Mouse (Mus musculus) heart, postnatal 10 days (tissue): ENCODE data around the gene Dcbld1. TPM values are rescaled to one million over a fixed set of nuclear protein-coding genes. Genes with fewer than 3 reads are reported as not detected.
"Not testable (repeated sequence)": the region's sequence is repeated elsewhere in the genome, so short reads cannot be mapped to it uniquely, and the experiment has no call there.

Source experiments
- DNase-seq, 2 experiments: peaks; one replicate each; pipeline ENCODE4 v3.0.0; 2021
- intact Hi-C: fragments of 180-260 bp; cut with DNase I; formaldehyde crosslinking; loops from one replicate; pipeline ENCODE4 v1.15.1; 2025
- total RNA-seq, 2 experiments: library from RNA; stranded (reverse); gene quantifications; 2 replicates each; pipeline ENCODE4 v1.2.3; 2021

The Dcbld1 gene
- total RNA-seq, 2 experiments from 2014 or later, result 8.6 TPM

GRCm38 (mm10) chr10:52258180-52258948, 24.9 kb downstream of the Dcbld1 start:
- DNase-seq, result no peak
- intact Hi-C loops, result no loop called here

GRCm38 (mm10) chr10:52260209-52260608, 26.8 kb downstream of the Dcbld1 start:
- intact Hi-C loops, result no loop called here
- no peak for DNase-seq

GRCm38 (mm10) chr10:52264162-52264561, 30.7 kb downstream of the Dcbld1 start:
- intact Hi-C loops, result no loop called here
- DNase-seq, result no peak

- DNase-seq, result no peak
- intact Hi-C loops, result no loop called here
These were observed 35.5 kb downstream of the Dcbld1 start for GRCm38 (mm10) chr10:52268879-52269278.

GRCm38 (mm10) chr10:52271385-52271784, 38.0 kb downstream of the Dcbld1 start:
- intact Hi-C loops, result no loop called here
- DNase-seq, result no peak

- DNase-seq, result no peak
- intact Hi-C loops, result no loop called here
These were observed 39.6 kb downstream of the Dcbld1 start for GRCm38 (mm10) chr10:52273012-52273411.

GRCm38 (mm10) chr10:52274001-52274909, 40.8 kb downstream of the Dcbld1 start:
- intact Hi-C loops, result no loop called here

GRCm38 (mm10) chr10:52274910-52275604, 41.6 kb downstream of the Dcbld1 start:
- peak in 1 of 2 experiments; percentile 25 for DNase-seq

More at GRCm38 (mm10) chr10:52274001-52274909, 40.8 kb downstream of the Dcbld1 start:
- DNase-seq, result no peak

GRCm38 (mm10) chr10:52276579-52276978, 43.2 kb downstream of the Dcbld1 start:
- intact Hi-C loops, result no loop called here
- no peak for DNase-seq

More at GRCm38 (mm10) chr10:52274910-52275604, 41.6 kb downstream of the Dcbld1 start:
- intact Hi-C loops, result no loop called here

- intact Hi-C loops, result not testable (repeated sequence)
These were observed 44.1 kb downstream of the Dcbld1 start for GRCm38 (mm10) chr10:52277564-52277963.

GRCm38 (mm10) chr10:52278011-52278434, 44.6 kb downstream of the Dcbld1 start:
- intact Hi-C loops, result loop anchor here (2.0 kb wide), 2 partner anchors 15 to 43 kb away; no protein-coding TSS in a partner anchor
- DNase-seq, result peak in 1 of 2 experiments; percentile 10

More at GRCm38 (mm10) chr10:52277564-52277963, 44.1 kb downstream of the Dcbld1 start:
- DNase-seq, result not testable (repeated sequence)

GRCm38 (mm10) chr10:52278866-52279265, 45.4 kb downstream of the Dcbld1 start:
- intact Hi-C loops, result loop anchor here (2.0 kb wide), 2 partner anchors 14 to 44 kb away; no protein-coding TSS in a partner anchor
- DNase-seq, result no peak

- DNase-seq, result no peak
- intact Hi-C loops, result loop anchor here (2.0 kb wide), 2 partner anchors 13 to 45 kb away; no protein-coding TSS in a partner anchor
These were observed 46.5 kb downstream of the Dcbld1 start for GRCm38 (mm10) chr10:52279876-52280275.

- intact Hi-C loops, result no loop called here
These were observed 47.2 kb downstream of the Dcbld1 start for GRCm38 (mm10) chr10:52280623-52281022.

GRCm38 (mm10) chr10:52281337-52281736, 47.9 kb downstream of the Dcbld1 start:
- intact Hi-C loops, result no loop called here
- DNase-seq, result no peak

More at GRCm38 (mm10) chr10:52280623-52281022, 47.2 kb downstream of the Dcbld1 start:
- no peak for DNase-seq

GRCm38 (mm10) chr10:52284578-52284977, 51.2 kb downstream of the Dcbld1 start:
- no peak for DNase-seq
- intact Hi-C loops, result no loop called here

GRCm38 (mm10) chr10:52287852-52288533, 54.6 kb downstream of the Dcbld1 start:
- DNase-seq, result no peak
- intact Hi-C loops, result no loop called here

GRCm38 (mm10) chr10:52289261-52289660, 55.8 kb downstream of the Dcbld1 start:
- DNase-seq, result no peak
- intact Hi-C loops, result no loop called here

- intact Hi-C loops, result loop anchor here (2.0 kb wide), 1 partner anchor 14 kb away; no protein-coding TSS in a partner anchor
- DNase-seq, result not testable (repeated sequence)
These were observed 59.0 kb downstream of the Dcbld1 start for GRCm38 (mm10) chr10:52292391-52292790.
